Mouse (Mus musculus) hindbrain, embryonic 14.5 days (tissue): ENCODE results near the gene Trim68. TPM values are rescaled to one million over a fixed set of nuclear protein-coding genes. Genes with fewer than 3 reads are reported as not detected.

Experiments used
- ATAC-seq: fragments of 200-750 bp; cut with Nextera tagmentation; 2 replicates; pipeline ENCODE4 v1.8.0; 2017; ENCODE audit warnings: moderate number of reproducible peaks, mild to moderate bottlenecking, moderate TSS enrichment, moderate library complexity; ENCODE audit not compliant: low FRiP score
- DNase-seq: peaks from one replicate; pipeline ENCODE4 v3.0.0-alpha.2; 2015; ENCODE audit warnings: low spot score
- H3K27ac ChIP-seq: fragments of 300-500 bp; sonication (generic); 2 replicates; pipeline ENCODE4 v1.5.1; 2014; ENCODE audit warnings: mild to moderate bottlenecking, moderate library complexity
- H3K27me3 ChIP-seq: fragments of 300-500 bp; sonication (generic); 2 replicates; pipeline ENCODE4 v1.6.1; 2014; ENCODE audit warnings: mild to moderate bottlenecking, low read length, mixed read lengths; ENCODE audit not compliant: control insufficient read depth, insufficient read depth
- H3K36me3 ChIP-seq: fragments of 300-500 bp; sonication (generic); replicated peaks from 2 replicates; pipeline ENCODE4 v1.6.1; 2014; ENCODE audit not compliant: control insufficient read depth, insufficient read depth
- H3K4me1 ChIP-seq: fragments of 300-500 bp; sonication (generic); replicated peaks from 2 replicates; pipeline ENCODE4 v1.6.1; 2014; ENCODE audit warnings: antibody characterized with exemption, low read length, mixed read lengths; ENCODE audit not compliant: control insufficient read depth, insufficient read depth
- H3K4me2 ChIP-seq: fragments of 300-500 bp; sonication (generic); replicated peaks from 2 replicates; pipeline ENCODE4 v1.6.1; 2014; ENCODE audit warnings: mild to moderate bottlenecking, moderate library complexity
- H3K4me3 ChIP-seq: fragments of 300-500 bp; sonication (generic); replicated peaks from 2 replicates; pipeline ENCODE4 v1.5.1; 2014; ENCODE audit warnings: mild to moderate bottlenecking, low read length
- H3K9ac ChIP-seq: fragments of 300-500 bp; sonication (generic); 2 replicates; pipeline ENCODE4 v1.6.1; 2014
- H3K9me3 ChIP-seq: fragments of 300-500 bp; sonication (generic); 2 replicates; pipeline ENCODE4 v1.6.1; 2016; ENCODE audit warnings: low read length; ENCODE audit not compliant: control insufficient read depth
- WGBS: fragments of 180-500 bp; shearing (Covaris S2); extraction: QIAGEN DNeasy Blood & Tissue Kit; methylation state at CpG from one replicate; pipeline ENCODE4 v1.1.7; 2014; 5-methylcytosine and 5-hydroxymethylcytosine counted together
- polyA plus RNA-seq: library from polyadenylated mRNA; unstranded; fragments of >200 nt; fragmentation: Nextera tagmentation; extraction: Ambion mirVana; gene quantifications from 2 replicates; pipeline ENCODE4 v1.2.1, GENCODE M21; 2014

The Trim68 gene
- 8.3 and 8.4 TPM in 2 replicates for polyA plus RNA-seq

DNA sequence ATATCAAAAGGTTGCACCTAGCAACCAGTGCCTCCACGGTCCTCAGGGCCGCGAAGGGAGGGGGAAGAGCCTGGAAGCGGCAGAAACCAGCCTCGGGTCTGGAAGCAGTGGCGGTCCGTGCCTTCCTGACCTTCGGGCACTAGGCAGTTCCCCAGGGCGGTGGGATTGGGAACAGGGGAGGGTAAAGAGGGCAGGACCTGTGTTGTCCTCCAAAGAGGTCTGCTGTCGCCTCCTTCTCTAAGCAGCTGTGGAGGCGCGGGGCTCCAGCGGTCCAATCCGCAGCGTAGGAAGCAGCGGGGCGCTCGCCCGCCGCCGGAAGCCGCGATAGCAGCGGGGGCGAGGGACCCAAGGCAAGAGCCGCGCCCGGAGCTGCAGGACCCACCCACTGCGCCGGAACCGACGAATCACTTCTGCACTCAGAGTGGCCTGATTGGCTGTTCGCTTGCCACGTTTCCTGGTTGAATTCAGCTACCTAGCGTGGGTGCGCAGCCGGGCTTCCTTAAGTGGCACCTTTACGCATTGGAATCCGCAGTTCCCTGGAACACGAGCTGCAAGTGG is at the start of gene Trim68:
TSS of gene Trim68 (minus strand) at position 384 of the 558 bp plus-strand sequence.
- peak within 1 kb of the TSS; percentile 67 for H3K4me2 ChIP-seq
- under 1% methylated on average over 40 of the region's 40 CpGs for WGBS
- no peaks in the 10 kb centered on the region for H3K9me3 ChIP-seq
- no peaks in the 10 kb centered on the region for H3K27me3 ChIP-seq
- H3K4me1 ChIP-seq, result peaks cover 4% of the 10 kb centered on the region
- DNase-seq (peak; percentile 86), ATAC-seq (peak; percentile 100)
- no peaks in the 10 kb centered on the region for H3K36me3 ChIP-seq
- peak within 1 kb of the TSS; percentile 78 for H3K9ac ChIP-seq
- peak within 1 kb of the TSS; percentile 60 for H3K4me3 ChIP-seq
- peak within 1 kb of the TSS; percentile 68; the same call in 1 of the 2 replicates for H3K27ac ChIP-seq

DNA sequence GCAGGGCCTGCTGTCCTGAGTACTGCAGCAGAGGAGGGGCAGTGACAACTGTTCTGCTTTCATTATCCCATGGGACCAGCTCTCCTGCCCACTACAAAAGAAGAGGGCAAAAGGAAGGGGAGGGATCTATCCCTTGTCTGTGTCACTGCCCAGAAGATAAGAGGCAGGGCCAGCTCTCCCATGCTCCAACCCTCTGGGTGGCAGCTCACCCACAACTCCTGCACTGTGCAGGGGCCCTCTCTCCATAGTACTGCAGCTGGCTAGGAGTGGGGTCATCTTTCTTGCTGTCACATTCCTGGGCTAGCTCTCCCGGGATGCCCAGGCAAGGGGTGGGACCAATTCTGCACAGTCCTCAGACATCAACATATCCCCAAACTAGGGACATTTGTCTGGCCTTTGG is 46.7 kb upstream of the Trim68 start:
- 62% methylated on average over 1 of the region's 1 CpGs for WGBS

DNA sequence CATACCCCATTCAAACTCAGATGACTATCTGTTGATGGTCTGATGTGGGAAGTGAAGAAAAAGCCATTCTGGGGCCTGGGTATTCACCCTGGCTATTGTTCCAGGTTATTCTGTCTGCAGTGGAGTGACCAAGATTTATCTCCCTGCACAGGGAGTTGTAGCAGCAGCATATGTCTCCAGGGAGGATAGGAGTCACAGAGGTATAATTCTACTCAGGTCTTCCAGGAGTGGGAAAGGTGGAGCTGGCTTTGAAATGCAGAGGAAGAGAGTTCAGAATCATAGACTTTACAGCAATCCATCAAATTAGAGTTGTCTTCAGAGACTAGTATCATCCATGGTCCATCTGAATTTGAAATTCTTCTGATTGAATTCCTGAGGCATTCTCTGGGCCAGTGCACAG is 40.3 kb upstream of the Trim68 start, which contains the start of gene Olfr559:
TSS of gene Olfr559 (minus strand) at position 101 of the 400 bp plus-strand sequence.
- Histone ChIP-seq H3K4me2 (no peak within 1 kb of the TSS), H3K27ac (no peak within 1 kb of the TSS), H3K4me3 (no peak within 1 kb of the TSS), H3K9me3 (no peaks in the 10 kb centered on the region), H3K27me3 (no peaks in the 10 kb centered on the region), H3K36me3 (no peaks in the 10 kb centered on the region), H3K4me1 (no peaks in the 10 kb centered on the region), H3K9ac (no peak within 1 kb of the TSS)
- ATAC-seq (no peak), DNase-seq (no peak)

More for the DNA sequence above, 46.7 kb upstream of the Trim68 start:
- no peaks in the 10 kb centered on the region for H3K4me1 ChIP-seq
- H3K4me3 ChIP-seq, result no peak overlapping the region
- no peaks in the 10 kb centered on the region for H3K27me3 ChIP-seq
- ATAC-seq (no peak), DNase-seq (no peak)
- no peak overlapping the region for H3K9ac ChIP-seq
- H3K27ac ChIP-seq, result no peak overlapping the region
- no peaks in the 10 kb centered on the region for H3K36me3 ChIP-seq
- no peak overlapping the region for H3K4me2 ChIP-seq
- H3K9me3 ChIP-seq, result no peaks in the 10 kb centered on the region

DNA sequence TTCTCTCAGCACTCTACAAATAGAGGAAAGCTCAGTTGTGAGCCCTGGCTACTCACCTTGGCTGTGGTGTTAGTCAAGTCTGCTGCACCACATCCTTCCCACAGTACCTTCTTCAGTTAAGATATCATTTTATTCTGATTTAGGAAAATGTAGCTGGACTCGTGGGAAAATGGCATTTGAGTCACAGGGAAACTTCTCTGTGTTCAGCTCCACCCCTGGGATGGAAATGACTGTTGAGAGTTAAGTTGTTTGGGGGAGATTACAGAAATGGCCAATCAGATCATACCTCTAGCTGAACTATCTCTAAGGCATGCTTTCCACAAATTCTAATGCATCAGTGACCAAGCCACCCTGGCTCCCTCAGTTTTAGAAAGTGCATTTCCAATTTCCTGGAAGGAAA is 31.8 kb upstream of the Trim68 start, which contains the start of gene Olfr33:
TSS of gene Olfr33 (minus strand) at position 101 of the 400 bp plus-strand sequence.
- Histone ChIP-seq H3K36me3 (no peaks in the 10 kb centered on the region), H3K27me3 (no peaks in the 10 kb centered on the region), H3K9ac (no peak within 1 kb of the TSS), H3K4me2 (no peak within 1 kb of the TSS), H3K27ac (no peak within 1 kb of the TSS), H3K4me1 (no peaks in the 10 kb centered on the region), H3K9me3 (no peaks in the 10 kb centered on the region), H3K4me3 (no peak within 1 kb of the TSS)
- no peak for ATAC-seq
- no peak for DNase-seq
- 43% methylated on average over 1 of the region's 1 CpGs for WGBS

DNA sequence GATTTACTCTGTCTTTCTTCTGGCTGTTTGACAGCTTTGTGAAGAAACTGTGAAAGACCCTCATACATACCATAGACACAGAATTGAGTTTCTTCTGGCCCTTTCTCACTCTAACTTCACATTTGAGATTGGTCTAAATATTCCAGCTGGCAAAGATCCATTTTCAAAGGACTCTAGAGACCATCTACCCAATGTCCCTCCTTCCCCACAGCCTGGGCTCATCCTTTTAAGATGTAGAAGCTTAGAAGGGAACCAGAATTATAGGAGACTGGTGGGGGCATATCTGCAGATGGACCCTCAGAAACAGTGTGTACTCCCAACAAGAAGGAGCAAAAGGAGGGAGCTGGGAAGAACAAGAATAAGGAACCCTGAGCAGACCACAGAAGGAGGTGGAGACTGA is 14.8 kb upstream of the Trim68 start, which contains the start of gene Olfr558:
TSS of gene Olfr558 (plus strand) at position 301 of the 400 bp plus-strand sequence.
- Histone ChIP-seq H3K4me3 (no peak within 1 kb of the TSS), H3K27me3 (no peaks in the 10 kb centered on the region), H3K36me3 (no peaks in the 10 kb centered on the region), H3K27ac (no peak within 1 kb of the TSS), H3K4me2 (no peak within 1 kb of the TSS), H3K9me3 (no peaks in the 10 kb centered on the region), H3K9ac (no peak within 1 kb of the TSS), H3K4me1 (no peaks in the 10 kb centered on the region)
- no peak for DNase-seq
- no peak for ATAC-seq

DNA sequence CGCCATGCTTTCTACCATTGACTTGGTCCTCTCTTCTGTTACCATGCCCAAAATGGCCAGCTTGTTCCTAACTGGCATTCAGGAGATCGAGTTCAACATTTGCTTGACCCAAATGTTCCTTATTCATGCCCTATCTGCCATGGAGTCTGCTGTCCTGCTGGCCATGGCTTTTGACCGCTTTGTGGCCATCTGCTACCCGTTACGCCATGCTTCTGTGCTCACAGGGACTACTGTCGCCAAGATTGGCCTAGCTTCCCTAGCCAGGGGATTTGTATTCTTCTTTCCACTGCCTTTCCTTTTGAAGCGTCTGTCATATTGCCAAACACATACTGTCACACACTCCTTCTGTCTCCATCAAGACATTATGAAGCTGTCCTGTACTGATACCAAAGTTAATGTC is 11.3 kb upstream of the Trim68 start:
- DNase-seq (no peak), ATAC-seq (no peak)
- 90% methylated on average over 7 of the region's 7 CpGs for WGBS
- Histone ChIP-seq H3K4me3 (no peak overlapping the region), H3K27me3 (no peaks in the 10 kb centered on the region), H3K9me3 (no peaks in the 10 kb centered on the region), H3K4me1 (no peaks in the 10 kb centered on the region), H3K4me2 (no peak overlapping the region), H3K27ac (no peak overlapping the region), H3K9ac (no peak overlapping the region), H3K36me3 (no peaks in the 10 kb centered on the region)

DNA sequence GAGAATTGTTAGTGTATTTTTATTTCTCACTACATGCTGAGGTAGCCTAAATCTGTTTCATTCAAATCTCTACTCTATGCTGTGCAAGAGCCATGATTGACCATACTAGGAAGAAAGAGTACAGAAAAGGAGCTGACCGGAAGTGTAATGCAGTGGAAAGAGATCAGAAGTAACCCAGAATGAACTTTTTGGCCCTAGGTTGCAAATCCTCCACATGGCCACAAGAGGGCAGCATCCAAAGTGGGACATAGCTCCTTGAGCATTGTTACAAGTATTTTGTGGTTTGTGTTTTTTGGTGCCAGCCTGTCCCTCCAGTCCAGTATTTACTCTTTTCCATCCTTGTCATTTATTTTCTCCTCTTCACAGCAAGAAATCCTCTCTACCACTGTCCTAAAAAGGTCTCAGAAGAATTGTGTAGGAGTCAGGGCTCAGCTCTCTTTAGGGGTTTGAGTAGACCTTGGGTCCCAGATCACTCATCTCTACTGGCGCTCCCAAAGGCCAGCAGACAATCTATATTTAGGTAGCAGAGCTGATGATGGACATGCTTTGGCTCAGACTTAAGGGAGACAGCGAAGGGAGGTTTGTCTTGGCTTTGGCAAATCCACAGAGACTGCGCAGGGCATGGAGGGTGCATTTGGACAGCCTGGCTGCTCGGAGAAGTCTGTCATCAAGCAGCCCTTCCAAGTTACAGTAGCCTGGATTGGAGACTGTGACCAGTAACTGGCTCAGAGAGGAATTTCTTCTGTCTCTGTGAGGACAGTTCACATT is 8.4 kb upstream of the Trim68 start, which contains the start of gene Olfr557:
TSS of gene Olfr557 (plus strand) at position 553 of the 768 bp plus-strand sequence.
- Histone ChIP-seq H3K36me3 (no peaks in the 10 kb centered on the region), H3K4me3 (no peak within 1 kb of the TSS), H3K4me2 (no peak within 1 kb of the TSS), H3K9me3 (no peaks in the 10 kb centered on the region), H3K4me1 (no peaks in the 10 kb centered on the region), H3K27ac (no peak within 1 kb of the TSS), H3K9ac (no peak within 1 kb of the TSS), H3K27me3 (no peaks in the 10 kb centered on the region)
- 85% methylated on average over 5 of the region's 5 CpGs for WGBS
- DNase-seq, result peak; percentile 61
- no peak for ATAC-seq

DNA sequence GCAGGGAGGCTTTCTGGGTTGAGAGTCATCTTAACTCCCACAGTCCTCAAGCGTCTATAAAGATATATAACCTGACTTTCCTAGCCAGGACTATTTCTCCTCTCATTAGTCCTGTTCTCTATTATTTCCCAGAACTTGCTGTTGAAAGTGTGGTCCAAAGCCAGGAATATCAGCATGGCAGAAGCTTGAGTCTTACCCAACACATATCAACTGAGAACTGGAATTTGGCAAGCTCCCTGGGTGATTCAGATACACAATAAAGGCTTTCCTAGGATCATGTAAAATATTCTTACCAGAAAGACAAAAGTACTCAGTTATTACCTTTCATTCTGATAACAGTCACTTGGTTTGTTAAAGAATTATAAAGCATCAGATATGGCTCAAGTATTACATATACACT is 5.2 kb downstream of the Trim68 start:
- ATAC-seq (no peak), DNase-seq (no peak)
- Histone ChIP-seq H3K4me3 (no peak overlapping the region), H3K36me3 (no peaks in the 10 kb centered on the region), H3K27me3 (no peaks in the 10 kb centered on the region), H3K4me2 (no peak overlapping the region), H3K9ac (no peak overlapping the region), H3K27ac (no peak overlapping the region), H3K4me1 (no peaks in the 10 kb centered on the region), H3K9me3 (no peaks in the 10 kb centered on the region)
- 95% methylated on average over 1 of the region's 1 CpGs for WGBS

DNA sequence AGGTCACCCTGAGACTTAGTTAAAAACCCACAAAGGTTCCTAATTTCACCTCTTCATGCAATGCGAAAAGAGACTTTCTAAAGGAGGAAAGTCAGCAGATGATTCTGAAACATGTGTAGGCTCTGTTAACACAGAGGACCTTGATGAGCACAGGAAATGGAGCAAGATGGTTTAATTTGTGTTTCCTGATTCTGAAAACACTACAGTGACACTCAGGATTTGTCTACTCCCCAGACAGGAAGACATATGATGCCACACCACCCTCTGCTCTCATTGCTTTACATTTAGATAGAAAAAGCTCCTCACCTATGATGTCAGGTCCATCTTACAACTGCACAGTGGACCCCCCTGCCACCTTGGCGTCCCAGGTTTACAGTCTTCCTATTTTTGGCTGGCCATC is 10.9 kb downstream of the Trim68 start:
- H3K36me3 ChIP-seq, result no peaks in the 10 kb centered on the region
- no peak for ATAC-seq
- H3K4me1 ChIP-seq, result no peaks in the 10 kb centered on the region
- H3K4me2 ChIP-seq, result no peak overlapping the region
- no peak overlapping the region for H3K9ac ChIP-seq
- no peak for DNase-seq
- 91% methylated on average over 2 of the region's 2 CpGs for WGBS
- H3K27me3 ChIP-seq, result no peaks in the 10 kb centered on the region
- H3K9me3 ChIP-seq, result no peaks in the 10 kb centered on the region
- H3K27ac ChIP-seq, result no peak overlapping the region
- no peak overlapping the region for H3K4me3 ChIP-seq
